Mouse (Mus musculus) right cerebral cortex, adult 18-20 months (tissue): ENCODE results near the gene Ergic2.
"Not testable (repeated sequence)": the region's sequence is repeated elsewhere in the genome, so short reads cannot be mapped to it uniquely, and the experiment has no call there.

Experiments used
- DNase-seq: peaks from one replicate; pipeline ENCODE4 v3.0.0; 2022; ENCODE audit warnings: mixed read lengths

The Ergic2 gene

DNA sequence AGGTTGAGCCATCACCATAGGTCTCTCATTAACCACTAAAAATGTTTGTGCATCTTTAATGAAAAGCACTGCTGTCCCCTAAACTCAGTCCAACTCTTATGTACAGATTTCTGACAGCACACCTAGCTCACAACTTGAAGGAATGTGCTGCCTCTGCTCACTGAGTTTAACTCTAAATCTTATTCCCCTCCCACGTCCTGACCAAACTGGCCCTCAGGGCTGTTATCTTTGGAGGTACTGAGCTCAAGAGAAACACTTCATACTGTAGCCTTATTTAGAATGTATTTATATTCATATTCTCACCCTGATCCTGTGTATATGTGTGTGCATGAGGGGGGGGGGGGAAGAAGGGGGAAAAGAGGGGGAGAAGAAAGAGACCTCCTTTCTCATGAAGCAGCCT, 4.7 kb downstream of the Ergic2 start:
- no peak for DNase-seq

DNA sequence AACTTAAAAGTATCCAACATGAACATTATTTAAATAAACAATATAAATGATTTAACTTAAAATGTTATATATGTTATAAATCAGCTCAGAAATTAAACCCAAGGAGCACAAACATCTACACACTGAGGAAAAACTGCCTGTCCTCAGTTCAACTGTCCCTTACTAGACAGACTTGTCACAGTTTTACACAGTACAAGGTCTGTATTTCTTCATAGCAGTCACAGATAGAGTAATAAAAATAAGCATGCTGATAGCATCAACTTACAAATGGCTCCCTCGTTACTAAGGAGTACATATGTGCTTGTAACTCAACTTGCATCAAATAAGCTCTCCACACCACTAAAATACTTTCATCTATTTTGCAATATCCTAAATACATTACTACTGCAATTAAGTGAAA, 7.0 kb downstream of the Ergic2 start:
- no peak for DNase-seq

- DNase-seq, result no peak
Measured at GRCm38 (mm10) chr6:148199729-148200128, 12.4 kb downstream of the Ergic2 start.

DNA sequence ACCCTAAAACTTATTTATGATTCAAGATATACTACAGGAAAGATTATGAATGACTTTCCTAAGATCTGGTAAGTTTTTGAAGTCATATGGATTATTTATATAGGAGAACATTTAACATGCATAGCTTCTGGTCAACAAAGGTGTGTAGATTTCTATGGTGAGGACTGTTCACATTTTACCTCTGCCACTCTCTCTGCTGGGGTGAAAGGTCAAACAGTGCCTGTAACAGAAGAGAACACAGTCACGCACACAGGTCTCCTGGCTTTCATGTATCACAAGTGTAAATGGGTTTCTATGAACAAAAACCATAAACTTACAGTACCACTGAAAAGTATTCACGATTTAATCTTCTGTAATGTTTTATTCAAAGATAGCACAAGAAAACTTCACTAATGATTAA, 13.0 kb downstream of the Ergic2 start:
- DNase-seq, result no peak

DNA sequence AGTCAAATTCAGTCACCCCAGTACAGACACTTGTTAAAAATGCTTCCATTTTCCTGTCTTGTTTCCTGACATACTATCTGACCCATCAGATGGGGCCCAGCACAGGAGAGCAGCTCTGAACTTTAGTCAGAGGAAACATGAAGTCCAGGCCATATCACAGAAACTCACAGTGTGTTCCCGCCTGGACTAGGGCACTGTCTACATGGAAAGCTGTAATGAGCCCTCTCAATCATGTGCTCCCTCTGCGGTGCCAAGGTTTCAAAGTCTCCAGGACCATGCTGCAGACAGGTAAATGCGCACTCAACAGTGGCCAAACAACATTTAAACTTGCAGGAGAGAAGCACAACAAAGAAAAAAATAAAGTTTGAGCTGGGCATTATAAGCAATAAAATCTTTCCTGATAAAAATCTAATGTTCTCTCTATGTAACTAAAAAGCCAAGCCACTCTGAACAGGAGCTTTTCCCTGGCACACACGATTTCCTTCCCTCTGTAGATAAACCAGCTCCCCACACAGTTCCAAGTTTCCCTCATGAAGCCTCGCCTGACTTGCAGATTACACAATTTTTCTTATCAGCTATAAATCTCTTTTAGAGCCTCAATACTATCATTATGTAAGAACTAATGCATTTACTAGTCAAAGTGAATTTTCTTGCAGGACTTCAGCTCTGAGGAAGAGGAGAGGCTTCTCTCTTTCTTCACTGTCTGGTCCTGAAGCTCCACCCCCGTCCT, 18.0 kb downstream of the Ergic2 start:
- DNase-seq, result no peak

- DNase-seq, result no peak
Measured at GRCm38 (mm10) chr6:148185694-148186093, 26.5 kb downstream of the Ergic2 start.

DNA sequence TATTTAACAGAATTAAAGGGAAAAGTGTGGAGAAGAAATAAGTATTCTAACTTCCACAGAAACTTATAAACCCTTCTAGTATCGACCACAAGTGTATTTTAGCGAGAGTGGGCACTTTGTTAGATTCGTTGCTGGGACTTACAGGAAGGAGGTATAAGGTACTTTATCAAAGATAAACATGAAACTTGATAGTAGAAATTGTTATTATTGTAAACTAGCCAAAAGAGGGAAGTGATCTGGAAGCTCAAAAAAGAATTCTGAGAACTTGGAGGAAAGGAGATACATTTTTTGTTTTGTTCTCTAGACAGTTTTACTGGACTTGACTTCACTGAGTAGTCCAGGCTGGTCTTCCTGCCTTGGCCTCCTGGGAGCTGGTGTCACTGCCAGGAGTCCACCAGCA, 39.3 kb downstream of the Ergic2 start:
- DNase-seq, result no peak

DNA sequence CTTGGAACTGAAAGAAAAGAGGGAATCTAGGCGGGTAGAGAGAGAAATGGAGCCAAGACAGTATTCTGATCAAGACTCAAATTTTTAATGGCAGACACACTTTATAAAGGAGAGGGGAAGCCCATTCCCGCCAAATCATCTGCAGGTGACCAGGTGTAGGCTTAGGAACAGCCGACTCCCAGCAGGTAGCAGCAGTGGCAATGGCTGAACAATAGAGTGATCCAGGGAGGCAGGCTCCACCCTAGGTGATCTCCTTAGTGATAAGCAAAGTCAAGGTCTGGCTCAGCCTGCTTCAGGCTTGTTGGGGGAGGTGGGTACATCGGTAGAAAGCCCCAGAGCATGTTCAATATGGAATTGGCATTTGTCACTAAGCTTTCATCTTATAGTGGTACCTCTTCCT, 59.9 kb downstream of the Ergic2 start:
- not testable (repeated sequence) for DNase-seq

- DNase-seq, result no peak
Measured at GRCm38 (mm10) chr6:148142421-148142820, 69.8 kb downstream of the Ergic2 start.

DNA sequence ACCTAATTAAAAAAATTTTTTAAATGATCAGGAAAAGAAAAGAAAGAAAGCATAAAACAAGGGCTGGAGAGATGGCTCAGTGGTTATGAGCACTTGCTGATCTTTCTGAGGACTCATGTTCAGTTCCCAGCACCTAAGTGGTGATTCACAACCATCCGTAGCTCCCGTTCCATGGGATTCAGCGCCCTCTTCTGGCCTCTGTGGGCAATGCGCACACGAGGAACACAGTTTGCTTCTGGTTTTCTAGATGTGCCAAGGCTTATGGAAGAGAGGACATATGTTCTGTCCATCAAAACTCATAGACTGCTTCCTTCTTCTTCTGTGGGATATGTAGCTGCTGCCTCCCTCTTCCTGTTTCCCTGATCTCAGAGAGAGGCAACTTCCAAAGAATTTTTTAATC, 70.3 kb downstream of the Ergic2 start:
- DNase-seq, result no peak

GRCm38 (mm10) chr6:148139288-148139995, 72.7 kb downstream of the Ergic2 start:
- DNase-seq, result no peak

GRCm38 (mm10) chr6:148135769-148136382, 76.3 kb downstream of the Ergic2 start:
- DNase-seq, result peak; percentile 86

DNA sequence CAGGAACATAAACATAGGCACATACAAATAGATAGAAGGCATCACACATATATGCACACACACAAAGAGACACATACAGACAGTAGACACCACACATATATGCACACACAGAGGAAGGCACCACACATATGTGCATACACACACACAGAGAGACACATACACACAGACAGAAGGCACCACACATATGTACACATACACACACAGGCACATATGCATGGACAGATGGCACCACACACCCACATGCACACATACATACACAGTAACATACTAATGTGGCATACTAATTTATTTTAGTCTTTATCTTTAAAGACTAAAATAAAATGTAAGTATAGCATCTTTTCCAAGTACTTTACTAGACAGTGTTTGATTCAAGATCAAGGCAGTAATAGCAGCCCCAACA, 78.6 kb downstream of the Ergic2 start:
- DNase-seq, result no peak

GRCm38 (mm10) chr6:148132314-148132713, 79.9 kb downstream of the Ergic2 start:
- DNase-seq, result no peak
